Mouse (Mus musculus) bone marrow, adult 2 months (tissue): Measurements from ENCODE around the gene Ncstn. TPM values are rescaled to one million over a fixed set of nuclear protein-coding genes. Genes with fewer than 3 reads are reported as not detected.

Source experiments
- H3K27ac ChIP-seq: fragments of 200-500 bp; 2 replicates; pipeline ENCODE4 v1.5.1; 2012; ENCODE audit warnings: low read depth, mild to moderate bottlenecking, control low read depth, inconsistent platforms, low read length; ENCODE audit not compliant: control insufficient read depth, poor library complexity, insufficient read depth
- H3K4me1 ChIP-seq: fragments of 200-500 bp; 2 replicates; pipeline ENCODE4 v1.6.1; 2011; ENCODE audit warnings: low read length; ENCODE audit not compliant: control insufficient read depth, insufficient read depth
- H3K4me3 ChIP-seq: fragments of 200-500 bp; replicated peaks from 2 replicates; pipeline ENCODE3; 2011; ENCODE audit warnings: mild to moderate bottlenecking, low read depth, low read length, control low read depth; ENCODE audit not compliant: control insufficient read depth
- CTCF ChIP-seq: fragments of 200-500 bp; IDR thresholded peaks from 2 replicates; pipeline ENCODE4 v1.5.1; 2011; ENCODE audit warnings: low read length, control low read depth; ENCODE audit not compliant: control insufficient read depth, insufficient read depth
- POLR2A ChIP-seq: fragments of 200-500 bp; IDR thresholded peaks from 2 replicates; pipeline ENCODE4 v1.6.1; 2011; ENCODE audit warnings: low read depth, mild to moderate bottlenecking, control low read depth, low read length, borderline replicate concordance; ENCODE audit not compliant: control insufficient read depth
- WGBS: fragments of 180-500 bp; shearing (Covaris S2); methylation state at CpG from one replicate; pipeline ENCODE4 v1.1.7; 2018; 5-methylcytosine and 5-hydroxymethylcytosine counted together
- polyA plus RNA-seq: library from polyadenylated mRNA; stranded (reverse); fragments of >200 nt; gene quantifications from 2 replicates; pipeline ENCODE4 v1.2.4, GENCODE M21; 2011; ENCODE audit warnings: low replicate concordance; ENCODE audit not compliant: missing spikeins, insufficient read depth, insufficient read length

Gene Ncstn
- polyA plus RNA-seq, 1 experiment, result 47.9 TPM

DNA sequence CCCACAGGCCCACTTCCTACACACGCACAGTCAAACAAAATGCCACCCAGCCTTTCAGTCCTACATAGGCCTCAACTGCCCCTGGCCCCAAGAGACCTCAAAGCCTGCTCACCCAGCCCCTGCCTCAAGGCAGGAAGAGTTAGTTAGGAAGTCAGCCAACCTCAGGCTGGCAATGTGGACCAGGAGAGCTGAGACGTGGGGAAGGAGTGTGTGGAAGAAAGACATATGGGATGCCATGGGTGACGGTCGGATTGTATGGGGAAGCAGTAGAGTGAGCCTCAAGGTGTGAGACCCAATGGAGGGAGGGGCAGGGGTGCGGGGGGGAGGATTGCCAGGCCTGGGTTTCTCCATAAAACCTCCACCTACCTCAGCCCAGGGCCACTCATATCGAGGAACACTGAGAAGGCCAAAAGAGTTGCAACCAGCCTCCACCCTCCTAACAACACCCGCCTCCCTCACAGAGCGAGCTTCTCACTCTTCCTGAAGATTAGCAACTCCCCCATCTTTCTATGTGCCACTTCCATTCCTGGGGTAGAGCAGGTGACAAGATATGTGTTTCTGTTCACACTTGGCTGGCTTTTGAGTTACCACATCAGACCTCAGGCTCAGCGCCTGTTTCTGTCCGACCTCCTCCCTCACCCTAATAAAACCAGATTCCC, 62.6 kb downstream of the Ncstn start:
- TF ChIP-seq POLR2A (no peak), CTCF (no peak)
- WGBS, result 70% methylated on average over 10 of the region's 10 CpGs
- Histone ChIP-seq H3K27ac (no peak overlapping the region), H3K4me1 (peaks cover 2% of the 10 kb centered on the region; the same call in 1 of the 2 replicates), H3K4me3 (no peak overlapping the region)

DNA sequence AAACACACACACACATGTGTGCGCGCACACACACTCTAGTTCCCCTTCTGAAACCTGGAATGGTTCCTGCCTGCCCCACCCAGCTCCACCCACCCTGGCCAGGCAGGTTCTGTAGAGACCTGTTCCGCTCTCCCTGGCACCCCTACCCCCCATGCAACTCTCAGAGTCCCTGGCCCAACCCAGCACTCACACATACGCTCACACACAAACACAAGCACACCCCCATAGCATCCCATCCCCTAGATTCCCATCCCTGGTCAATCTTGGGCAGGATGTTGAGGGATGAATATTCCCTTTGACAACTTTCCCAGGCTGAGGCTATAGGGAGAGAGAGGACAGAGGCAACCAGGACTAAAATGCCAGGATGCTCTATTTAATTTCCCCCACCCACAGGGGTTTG, 63.3 kb downstream of the Ncstn start:
- H3K27ac ChIP-seq, result no peak overlapping the region
- peaks cover 2% of the 10 kb centered on the region; the same call in 1 of the 2 replicates for H3K4me1 ChIP-seq
- no peak for TF ChIP-seq POLR2A
- H3K4me3 ChIP-seq, result no peak overlapping the region
- WGBS, result 83% methylated on average over 4 of the region's 4 CpGs

DNA sequence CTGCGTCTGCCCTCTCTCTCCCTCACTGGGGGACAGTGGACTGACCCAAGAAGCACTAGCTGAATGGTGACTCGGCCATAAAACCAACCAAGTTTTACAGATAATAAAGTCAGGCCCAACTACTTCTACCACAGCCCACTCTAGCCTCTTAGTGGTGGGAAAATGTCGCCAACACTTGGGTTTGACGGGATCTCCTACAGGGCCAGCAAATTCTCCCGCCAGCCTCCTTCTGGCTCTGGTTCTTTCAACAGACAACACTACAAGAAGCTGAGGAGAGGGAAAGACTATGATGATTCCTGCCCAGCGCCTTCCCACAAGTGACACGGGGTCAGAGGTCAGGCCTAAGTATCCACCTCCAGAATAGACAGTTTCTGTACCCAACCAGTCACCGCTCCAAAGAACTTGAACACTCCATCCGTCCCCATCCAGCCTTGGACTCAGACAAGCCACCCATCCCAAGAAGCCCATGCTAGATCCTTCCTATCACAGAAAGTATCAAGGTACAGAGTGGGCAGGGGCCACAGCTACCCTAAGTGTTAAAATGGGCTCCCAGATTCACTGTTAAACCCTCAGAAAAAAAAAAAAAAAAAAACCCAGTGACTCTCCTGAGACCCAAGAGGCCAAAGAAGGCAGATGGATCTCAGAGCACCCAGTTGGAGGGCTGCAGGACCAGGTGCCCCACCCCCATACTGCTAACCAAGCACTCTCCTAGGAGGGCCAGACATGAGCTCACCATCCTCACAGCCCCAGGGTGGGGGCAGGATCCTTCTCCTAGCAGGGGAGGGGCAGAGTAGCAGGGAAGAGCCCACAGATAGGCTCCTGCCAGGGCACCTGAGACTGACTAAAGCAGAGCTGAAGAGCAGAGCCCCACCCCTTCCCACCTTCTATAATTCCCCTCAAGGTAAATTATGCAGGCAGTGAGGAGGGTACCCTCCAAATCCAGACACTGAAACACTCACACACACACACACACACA, 64.0 kb downstream of the Ncstn start:
- WGBS, result 85% methylated on average over 9 of the region's 9 CpGs
- Histone ChIP-seq H3K4me3 (no peak overlapping the region), H3K4me1 (peaks cover 2% of the 10 kb centered on the region; the same call in 1 of the 2 replicates), H3K27ac (no peak overlapping the region)
- TF ChIP-seq CTCF (no peak), POLR2A (no peak)

DNA sequence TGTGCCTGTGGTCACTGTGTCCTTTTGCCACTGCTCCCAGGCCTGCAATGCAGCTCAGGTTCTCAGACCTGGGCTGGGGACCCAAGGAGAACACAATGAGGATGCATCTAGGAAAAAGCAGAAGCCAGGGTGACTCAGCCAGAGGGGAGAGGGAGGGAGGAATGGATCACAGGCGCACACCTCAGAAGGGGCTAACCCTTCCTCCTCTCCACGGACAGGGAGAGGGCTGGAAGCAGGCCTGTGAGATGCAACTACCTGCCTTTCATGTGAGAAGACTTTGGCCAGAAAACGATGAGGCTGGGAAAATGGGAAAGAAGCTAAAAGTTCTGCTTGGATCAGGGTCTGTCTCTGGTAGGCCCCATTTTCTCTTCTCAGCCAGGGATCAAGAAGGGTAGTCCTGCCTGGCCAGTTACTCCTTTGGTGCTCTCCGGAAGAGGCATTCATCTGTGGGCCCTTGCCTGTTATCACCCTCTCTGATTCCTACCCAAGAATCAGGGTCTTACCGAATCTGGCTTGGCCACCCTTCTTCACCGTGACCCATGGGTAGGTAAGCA, 65.0 kb downstream of the Ncstn start:
- Histone ChIP-seq H3K27ac (no peak overlapping the region), H3K4me3 (no peak overlapping the region), H3K4me1 (peaks cover 2% of the 10 kb centered on the region; the same call in 1 of the 2 replicates)
- TF ChIP-seq POLR2A (no peak), CTCF (no peak)
- WGBS, result 77% methylated on average over 6 of the region's 6 CpGs

GRCm38 (mm10) chr1:172016660-172017516, 65.7 kb downstream of the Ncstn start:
- H3K27ac ChIP-seq, result no peak overlapping the region
- TF ChIP-seq POLR2A (no peak), CTCF (no peak)
- peaks cover 2% of the 10 kb centered on the region; the same call in 1 of the 2 replicates for H3K4me1 ChIP-seq
- 78% methylated on average over 6 of the region's 6 CpGs for WGBS
- H3K4me3 ChIP-seq, result no peak overlapping the region

GRCm38 (mm10) chr1:172016031-172016430, 66.6 kb downstream of the Ncstn start:
- Histone ChIP-seq H3K27ac (no peak overlapping the region), H3K4me1 (peaks cover 2% of the 10 kb centered on the region; the same call in 1 of the 2 replicates), H3K4me3 (no peak overlapping the region)
- WGBS, result 19% methylated on average over 8 of the region's 8 CpGs
- TF ChIP-seq POLR2A (no peak), CTCF (no peak)

Other genes starting within 250 kb of the Ncstn start
- 29.3 and 41.8 TPM in 2 replicates for gene Cd84, start 243.1 kb downstream of the Ncstn start, polyA plus RNA-seq
- gene Gm10521, start 187.1 kb downstream of the Ncstn start, polyA plus RNA-seq, result 6.1 and 16.0 TPM in 2 replicates
- gene Slamf6, start 165.3 kb downstream of the Ncstn start, polyA plus RNA-seq, result 21.2 and 30.2 TPM in 2 replicates
- gene Vangl2, start 54.4 kb downstream of the Ncstn start, polyA plus RNA-seq, result 1.8 and 2.2 TPM in 2 replicates
- gene Nhlh1, start 25.2 kb downstream of the Ncstn start, polyA plus RNA-seq, result not detected in 2 replicates
- 35.1 and 45.8 TPM in 2 replicates for gene Copa, start 266 bp downstream of the Ncstn start, polyA plus RNA-seq
- 32.8 TPM in 2 replicates for gene Pex19, start 44.0 kb upstream of the Ncstn start, polyA plus RNA-seq
- gene Dcaf8, start 65.3 kb upstream of the Ncstn start, polyA plus RNA-seq, result 56.2 and 72.7 TPM in 2 replicates
- 12.7 and 28.0 TPM in 2 replicates for gene Pea15a, start 124.0 kb upstream of the Ncstn start, polyA plus RNA-seq
- gene Casq1, start 137.1 kb upstream of the Ncstn start, polyA plus RNA-seq, result 2.8 TPM in 1 of 2 replicates, not detected in the other
- not detected in 2 replicates for gene Atp1a4, start 175.6 kb upstream of the Ncstn start, polyA plus RNA-seq
- 16.4 and 25.4 TPM in 2 replicates for gene Igsf8, start 178.8 kb upstream of the Ncstn start, polyA plus RNA-seq
- gene Atp1a2, start 215.3 kb upstream of the Ncstn start, polyA plus RNA-seq, result 2.9 and 5.7 TPM in 2 replicates
- gene Kcnj9, start 246.5 kb upstream of the Ncstn start, polyA plus RNA-seq, result 1.2 TPM in 1 of 2 replicates, not detected in the other